Mouse (Mus musculus): ENCODE data around the gene Fam69a. TPM values are rescaled to one million over a fixed set of nuclear protein-coding genes. Genes with fewer than 3 reads are reported as not detected.
"Not testable (repeated sequence)": the region's sequence is repeated elsewhere in the genome, so short reads cannot be mapped to it uniquely, and the experiment has no call there.

Fam69a gene
- polyA plus RNA-seq, 1 experiment: 7.0 TPM

DNA sequence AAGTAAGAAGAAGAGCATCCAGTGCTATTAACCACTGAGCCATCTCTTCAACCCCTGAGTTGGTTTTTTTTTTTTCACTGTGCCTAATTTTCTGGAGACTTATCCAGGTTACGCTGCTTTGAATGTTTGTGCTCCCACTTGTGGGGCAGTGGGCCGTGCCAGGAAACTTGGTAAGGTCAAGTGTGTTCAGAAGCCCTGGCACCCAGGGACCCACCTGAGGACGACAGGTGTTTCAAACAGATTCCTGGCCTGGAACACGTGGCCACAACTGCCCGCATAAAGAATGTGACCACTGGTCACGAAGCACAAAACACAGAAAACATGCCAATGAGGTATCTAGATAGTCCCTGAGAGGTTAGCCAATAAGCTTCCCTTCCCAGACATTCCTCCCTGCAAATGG is 43.4 kb downstream of the Fam69a start:
- no peak overlapping the region for H3K4me3 ChIP-seq (ENCODE audit: insufficient read depth, low read depth, low read length)
- DNase-seq: no peak
- TF ChIP-seq POLR2A (IDR thresholded peaks at IDR 0.05; ENCODE audit: low read depth, low read length): no peak
- TF ChIP-seq CTCF (conservative IDR thresholded peaks at IDR 0.05; ENCODE audit: insufficient read depth, insufficient read length, low read depth, low read length): no peak
- no peak overlapping the region for H3K27ac ChIP-seq (ENCODE audit: insufficient read depth, low read depth, low read length)
- WGBS: 78% methylated on average over 6 of the region's 6 CpGs
- H3K36me3 ChIP-seq (ENCODE audit: control insufficient read depth, insufficient read depth, low read length): no peaks in the 10 kb centered on the region
- H3K4me1 ChIP-seq (ENCODE audit: control insufficient read depth, insufficient read depth, low read length): peaks cover 13% of the 10 kb centered on the region; the same call in 1 of the 2 replicates
- H3K27me3 ChIP-seq (replicated peaks; ENCODE audit: control insufficient read depth, insufficient read depth, low read length): no peaks in the 10 kb centered on the region

DNA sequence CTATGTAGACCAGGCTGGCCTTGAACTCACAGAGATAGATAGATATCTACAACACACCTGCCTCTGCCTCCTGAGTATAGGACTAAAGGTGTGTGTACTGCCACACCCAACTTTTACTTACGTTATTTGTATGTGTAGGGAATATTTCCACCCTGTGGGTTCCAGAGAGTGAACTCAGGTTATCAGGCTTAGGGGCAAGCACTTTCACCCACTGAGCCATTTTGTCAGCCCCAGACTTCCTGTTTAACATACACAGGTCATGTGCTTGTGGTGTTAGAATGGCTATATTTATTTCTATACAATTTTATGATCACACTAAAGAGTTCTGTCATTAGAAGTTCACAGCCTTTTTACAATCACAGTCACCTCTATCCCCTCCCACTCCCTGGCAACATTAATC is 43.9 kb downstream of the Fam69a start:
- no peak overlapping the region for H3K27ac ChIP-seq (ENCODE audit: insufficient read depth, low read depth, low read length)
- DNase-seq: no peak
- H3K4me1 ChIP-seq (ENCODE audit: control insufficient read depth, insufficient read depth, low read length): peaks cover 13% of the 10 kb centered on the region; the same call in 1 of the 2 replicates
- no peak overlapping the region for H3K4me3 ChIP-seq (ENCODE audit: insufficient read depth, low read depth, low read length)
- 84% methylated on average over 1 of the region's 1 CpGs for WGBS
- TF ChIP-seq POLR2A (IDR thresholded peaks at IDR 0.05; ENCODE audit: low read depth, low read length) (no peak), CTCF (conservative IDR thresholded peaks at IDR 0.05; ENCODE audit: insufficient read depth, insufficient read length, low read depth, low read length) (no peak)
- no peaks in the 10 kb centered on the region for H3K36me3 ChIP-seq (ENCODE audit: control insufficient read depth, insufficient read depth, low read length)
- no peaks in the 10 kb centered on the region for H3K27me3 ChIP-seq (replicated peaks; ENCODE audit: control insufficient read depth, insufficient read depth, low read length)

GRCm38 (mm10) chr5:107941222-107941621 is 45.7 kb downstream of the Fam69a start:
- 28% methylated on average over 6 of the region's 6 CpGs for WGBS

GRCm38 (mm10) chr5:107939701-107940100 is 47.2 kb downstream of the Fam69a start:
- no peaks in the 10 kb centered on the region for H3K36me3 ChIP-seq (ENCODE audit: control insufficient read depth, insufficient read depth, low read length)
- 54% methylated on average over 3 of the region's 3 CpGs for WGBS
- peak overlapping the region; percentile 44 for H3K27ac ChIP-seq (ENCODE audit: insufficient read depth, low read depth, low read length)
- H3K4me3 ChIP-seq (ENCODE audit: insufficient read depth, low read depth, low read length): no peak overlapping the region
- peaks cover 5% of the 10 kb centered on the region; the same call in 1 of the 2 replicates for H3K4me1 ChIP-seq (ENCODE audit: control insufficient read depth, insufficient read depth, low read length)
- peak; percentile 84 for DNase-seq
- H3K27me3 ChIP-seq (replicated peaks; ENCODE audit: control insufficient read depth, insufficient read depth, low read length): no peaks in the 10 kb centered on the region
- TF ChIP-seq CTCF (conservative IDR thresholded peaks at IDR 0.05; ENCODE audit: insufficient read depth, insufficient read length, low read depth, low read length): no peak
- no peak for TF ChIP-seq POLR2A (IDR thresholded peaks at IDR 0.05; ENCODE audit: low read depth, low read length)

More at GRCm38 (mm10) chr5:107941222-107941621, 45.7 kb downstream of the Fam69a start:
- DNase-seq: peak; percentile 88
- no peak overlapping the region for H3K27ac ChIP-seq (ENCODE audit: insufficient read depth, low read depth, low read length)
- H3K4me1 ChIP-seq (ENCODE audit: control insufficient read depth, insufficient read depth, low read length): peaks cover 5% of the 10 kb centered on the region; the same call in 1 of the 2 replicates
- TF ChIP-seq CTCF (conservative IDR thresholded peaks at IDR 0.05; ENCODE audit: insufficient read depth, insufficient read length, low read depth, low read length) (no peak), POLR2A (IDR thresholded peaks at IDR 0.05; ENCODE audit: low read depth, low read length) (no peak)
- no peaks in the 10 kb centered on the region for H3K36me3 ChIP-seq (ENCODE audit: control insufficient read depth, insufficient read depth, low read length)
- H3K27me3 ChIP-seq (replicated peaks; ENCODE audit: control insufficient read depth, insufficient read depth, low read length): no peaks in the 10 kb centered on the region
- H3K4me3 ChIP-seq (ENCODE audit: insufficient read depth, low read depth, low read length): no peak overlapping the region

DNA sequence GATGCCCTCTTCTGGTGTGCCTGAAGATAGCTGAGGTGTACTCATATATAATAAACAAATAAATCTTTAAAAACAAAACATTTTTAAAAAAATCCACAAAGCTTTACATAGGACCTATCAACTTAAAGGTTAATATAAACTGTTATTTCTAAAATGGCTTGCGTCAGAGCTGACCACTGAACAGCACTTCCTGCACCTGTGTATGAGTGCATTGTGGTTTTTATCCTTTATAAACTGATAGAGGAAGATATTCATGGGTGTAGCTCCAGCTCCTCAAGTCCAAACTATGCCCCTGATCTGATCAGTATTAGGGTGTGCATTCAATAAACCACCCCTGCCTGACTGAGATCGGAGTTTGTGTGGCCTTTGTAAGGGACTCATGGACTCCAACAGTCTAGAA is 48.0 kb downstream of the Fam69a start:
- Histone ChIP-seq H3K36me3 (ENCODE audit: control insufficient read depth, insufficient read depth, low read length) (no peaks in the 10 kb centered on the region), H3K27ac (ENCODE audit: insufficient read depth, low read depth, low read length) (no peak overlapping the region), H3K4me3 (ENCODE audit: insufficient read depth, low read depth, low read length) (no peak overlapping the region), H3K4me1 (ENCODE audit: control insufficient read depth, insufficient read depth, low read length) (peaks cover 5% of the 10 kb centered on the region; the same call in 1 of the 2 replicates), H3K27me3 (replicated peaks; ENCODE audit: control insufficient read depth, insufficient read depth, low read length) (no peaks in the 10 kb centered on the region)
- TF ChIP-seq CTCF (conservative IDR thresholded peaks at IDR 0.05; ENCODE audit: insufficient read depth, insufficient read length, low read depth, low read length) (no peak), POLR2A (IDR thresholded peaks at IDR 0.05; ENCODE audit: low read depth, low read length) (no peak)
- DNase-seq: no peak
- 93% methylated on average over 2 of the region's 2 CpGs for WGBS

- not testable (repeated sequence) for H3K36me3 ChIP-seq (ENCODE audit: control insufficient read depth, insufficient read depth, low read length); DNase-seq; H3K4me3 ChIP-seq (ENCODE audit: insufficient read depth, low read depth, low read length); H3K27me3 ChIP-seq (replicated peaks; ENCODE audit: control insufficient read depth, insufficient read depth, low read length); H3K27ac ChIP-seq (ENCODE audit: insufficient read depth, low read depth, low read length); H3K4me1 ChIP-seq (ENCODE audit: control insufficient read depth, insufficient read depth, low read length)
- WGBS: 70% methylated on average over 1 of the region's 1 CpGs
These were observed 48.4 kb downstream of the Fam69a start for GRCm38 (mm10) chr5:107938483-107938882.

- no peak for DNase-seq
- Histone ChIP-seq H3K27ac (ENCODE audit: insufficient read depth, low read depth, low read length) (no peak overlapping the region), H3K4me3 (ENCODE audit: insufficient read depth, low read depth, low read length) (no peak overlapping the region), H3K27me3 (replicated peaks; ENCODE audit: control insufficient read depth, insufficient read depth, low read length) (no peaks in the 10 kb centered on the region), H3K36me3 (ENCODE audit: control insufficient read depth, insufficient read depth, low read length) (no peaks in the 10 kb centered on the region), H3K4me1 (ENCODE audit: control insufficient read depth, insufficient read depth, low read length) (peaks cover 5% of the 10 kb centered on the region; the same call in 1 of the 2 replicates)
- TF ChIP-seq POLR2A (IDR thresholded peaks at IDR 0.05; ENCODE audit: low read depth, low read length): no peak
- no peak for TF ChIP-seq CTCF (conservative IDR thresholded peaks at IDR 0.05; ENCODE audit: insufficient read depth, insufficient read length, low read depth, low read length)
- WGBS: 89% methylated on average over 10 of the region's 10 CpGs
These were observed 50.1 kb downstream of the Fam69a start for GRCm38 (mm10) chr5:107936625-107937389.

Measured in kidney, adult 2 months (tissue).